Mouse (Mus musculus) midbrain, embryonic 15.5 days (tissue): Measurements from ENCODE around the gene Dusp13. TPM values are rescaled to one million over a fixed set of nuclear protein-coding genes. Genes with fewer than 3 reads are reported as not detected.

Experiments used
- ATAC-seq: fragments of 200-750 bp; cut with Nextera tagmentation; replicated peaks from 2 replicates; pipeline ENCODE4 v1.8.0; 2017; ENCODE audit warnings: moderate TSS enrichment
- H3K27ac ChIP-seq: fragments of 300-500 bp; sonication (generic); 2 replicates; pipeline ENCODE4 v1.5.1; 2015; ENCODE audit warnings: mild to moderate bottlenecking, inconsistent platforms
- H3K27me3 ChIP-seq: fragments of 300-500 bp; sonication (generic); replicated peaks from 2 replicates; pipeline ENCODE4 v1.6.1; 2015; ENCODE audit warnings: inconsistent platforms
- H3K36me3 ChIP-seq: fragments of 300-500 bp; sonication (generic); replicated peaks from 2 replicates; pipeline ENCODE4 v1.6.1; 2015; ENCODE audit warnings: inconsistent platforms
- H3K4me1 ChIP-seq: fragments of 300-500 bp; sonication (generic); 2 replicates; pipeline ENCODE4 v1.6.1; 2015; ENCODE audit warnings: inconsistent platforms
- H3K4me2 ChIP-seq: fragments of 300-500 bp; sonication (generic); 2 replicates; pipeline ENCODE4 v1.6.1; 2015; ENCODE audit warnings: inconsistent platforms, mild to moderate bottlenecking, moderate library complexity
- H3K4me3 ChIP-seq: fragments of 300-500 bp; sonication (generic); 2 replicates; pipeline ENCODE4 v1.5.1; 2015; ENCODE audit warnings: mild to moderate bottlenecking, inconsistent platforms
- H3K9ac ChIP-seq: fragments of 300-500 bp; sonication (generic); 2 replicates; pipeline ENCODE4 v1.6.1; 2015; ENCODE audit warnings: mild to moderate bottlenecking, inconsistent platforms
- H3K9me3 ChIP-seq: fragments of 300-500 bp; sonication (generic); 2 replicates; pipeline ENCODE4 v1.6.1; 2016; ENCODE audit warnings: inconsistent platforms
- WGBS: fragments of 180-500 bp; shearing (Covaris S2); methylation state at CpG from one replicate; pipeline ENCODE4 v1.1.7; 2015; ENCODE audit warnings: mixed read lengths; 5-methylcytosine and 5-hydroxymethylcytosine counted together
- polyA plus RNA-seq: library from polyadenylated mRNA; unstranded; fragments of >200 nt; fragmentation: Nextera tagmentation; extraction: Ambion mirVana; gene quantifications from 2 replicates; pipeline ENCODE4 v1.2.1, GENCODE M21; 2015

The Dusp13 gene
- polyA plus RNA-seq, 1 experiment from 2014 or later = not detected

GRCm38 (mm10) chr14:21719646-21720383 lies 31.2 kb downstream of the Dusp13 start:
- no peak for ATAC-seq
- Histone ChIP-seq H3K4me2 (no peak overlapping the region), H3K4me1 (peaks cover 6% of the 10 kb centered on the region), H3K9me3 (no peaks in the 10 kb centered on the region), H3K9ac (no peak overlapping the region), H3K27ac (no peak overlapping the region), H3K27me3 (no peaks in the 10 kb centered on the region), H3K4me3 (no peak overlapping the region), H3K36me3 (no peaks in the 10 kb centered on the region)
- WGBS = 52% methylated on average over 17 of the region's 17 CpGs

GRCm38 (mm10) chr14:21714486-21714885 lies 36.5 kb downstream of the Dusp13 start, which contains the start of gene Dupd1:
Gene Dupd1, minus strand, starts transcription at chr14:21714576.
- H3K4me1 ChIP-seq = peaks cover 2% of the 10 kb centered on the region
- H3K36me3 ChIP-seq = no peaks in the 10 kb centered on the region
- H3K4me2 ChIP-seq = no peak within 1 kb of the TSS
- 76% methylated on average over 5 of the region's 5 CpGs for WGBS
- H3K27ac ChIP-seq = no peak within 1 kb of the TSS
- no peak within 1 kb of the TSS for H3K9ac ChIP-seq
- H3K27me3 ChIP-seq = no peaks in the 10 kb centered on the region
- no peak within 1 kb of the TSS for H3K4me3 ChIP-seq
- ATAC-seq = no peak
- H3K9me3 ChIP-seq = no peaks in the 10 kb centered on the region

- WGBS = 87% methylated on average over 2 of the region's 2 CpGs
These were observed 39.8 kb downstream of the Dusp13 start for GRCm38 (mm10) chr14:21711231-21711630.

GRCm38 (mm10) chr14:21709545-21709944 lies 41.4 kb downstream of the Dusp13 start:
- Histone ChIP-seq H3K9me3 (no peaks in the 10 kb centered on the region), H3K27ac (no peak overlapping the region), H3K4me2 (no peak overlapping the region), H3K4me1 (peaks cover 5% of the 10 kb centered on the region; the same call in 1 of the 2 replicates), H3K27me3 (no peaks in the 10 kb centered on the region), H3K9ac (no peak overlapping the region), H3K36me3 (no peaks in the 10 kb centered on the region), H3K4me3 (no peak overlapping the region)
- 58% methylated on average over 2 of the region's 2 CpGs for WGBS
- no peak for ATAC-seq

More at GRCm38 (mm10) chr14:21711231-21711630, 39.8 kb downstream of the Dusp13 start:
- Histone ChIP-seq H3K27me3 (no peaks in the 10 kb centered on the region), H3K9me3 (no peaks in the 10 kb centered on the region), H3K36me3 (no peaks in the 10 kb centered on the region), H3K4me3 (no peak overlapping the region), H3K9ac (no peak overlapping the region), H3K4me2 (no peak overlapping the region), H3K4me1 (peaks cover 4% of the 10 kb centered on the region; the same call in 1 of the 2 replicates), H3K27ac (no peak overlapping the region)
- no peak for ATAC-seq

- no peak overlapping the region for H3K4me3 ChIP-seq
- WGBS = 44% methylated on average over 12 of the region's 12 CpGs
- H3K27ac ChIP-seq = peak overlapping the region; percentile 53; the same call in 1 of the 2 replicates
- peaks cover 5% of the 10 kb centered on the region; the same call in 1 of the 2 replicates for H3K4me1 ChIP-seq
- H3K9ac ChIP-seq = no peak overlapping the region
- ATAC-seq = peak; percentile 50
- no peak overlapping the region for H3K4me2 ChIP-seq
- H3K27me3 ChIP-seq = no peaks in the 10 kb centered on the region
- H3K36me3 ChIP-seq = no peaks in the 10 kb centered on the region
- no peaks in the 10 kb centered on the region for H3K9me3 ChIP-seq
These were observed 44.0 kb downstream of the Dusp13 start for GRCm38 (mm10) chr14:21706759-21707571.

GRCm38 (mm10) chr14:21705462-21705861 lies 45.5 kb downstream of the Dusp13 start:
- no peaks in the 10 kb centered on the region for H3K36me3 ChIP-seq
- H3K27me3 ChIP-seq = no peaks in the 10 kb centered on the region
- no peak overlapping the region for H3K9ac ChIP-seq
- WGBS = 92% methylated on average over 2 of the region's 2 CpGs
- peaks cover 5% of the 10 kb centered on the region; the same call in 1 of the 2 replicates for H3K4me1 ChIP-seq
- no peak overlapping the region for H3K4me2 ChIP-seq
- H3K4me3 ChIP-seq = no peak overlapping the region
- no peak for ATAC-seq
- no peak overlapping the region for H3K27ac ChIP-seq
- no peaks in the 10 kb centered on the region for H3K9me3 ChIP-seq

GRCm38 (mm10) chr14:21703255-21703654 lies 47.7 kb downstream of the Dusp13 start:
- no peaks in the 10 kb centered on the region for H3K36me3 ChIP-seq
- H3K4me3 ChIP-seq = no peak overlapping the region
- WGBS = 83% methylated on average over 5 of the region's 5 CpGs
- H3K9me3 ChIP-seq = no peaks in the 10 kb centered on the region
- no peaks in the 10 kb centered on the region for H3K27me3 ChIP-seq
- H3K4me1 ChIP-seq = peaks cover 5% of the 10 kb centered on the region; the same call in 1 of the 2 replicates
- ATAC-seq = no peak
- no peak overlapping the region for H3K4me2 ChIP-seq
- H3K27ac ChIP-seq = no peak overlapping the region
- H3K9ac ChIP-seq = no peak overlapping the region

GRCm38 (mm10) chr14:21702691-21703090 lies 48.3 kb downstream of the Dusp13 start:
- no peak overlapping the region for H3K4me2 ChIP-seq
- no peak overlapping the region for H3K4me3 ChIP-seq
- no peaks in the 10 kb centered on the region for H3K36me3 ChIP-seq
- no peaks in the 10 kb centered on the region for H3K27me3 ChIP-seq
- H3K9me3 ChIP-seq = no peaks in the 10 kb centered on the region
- H3K27ac ChIP-seq = no peak overlapping the region
- no peak for ATAC-seq
- peaks cover 5% of the 10 kb centered on the region; the same call in 1 of the 2 replicates for H3K4me1 ChIP-seq
- 90% methylated on average over 8 of the region's 8 CpGs for WGBS
- no peak overlapping the region for H3K9ac ChIP-seq

GRCm38 (mm10) chr14:21696186-21696830 lies 54.7 kb downstream of the Dusp13 start:
- 82% methylated on average over 7 of the region's 7 CpGs for WGBS
- Histone ChIP-seq H3K9me3 (no peaks in the 10 kb centered on the region), H3K27ac (no peak overlapping the region), H3K4me2 (no peak overlapping the region), H3K9ac (no peak overlapping the region), H3K4me3 (no peak overlapping the region), H3K36me3 (no peaks in the 10 kb centered on the region), H3K4me1 (no peaks in the 10 kb centered on the region), H3K27me3 (no peaks in the 10 kb centered on the region)
- no peak for ATAC-seq

- H3K36me3 ChIP-seq = no peaks in the 10 kb centered on the region
- 83% methylated on average over 6 of the region's 6 CpGs for WGBS
These were observed 56.0 kb downstream of the Dusp13 start for GRCm38 (mm10) chr14:21695020-21695419.

GRCm38 (mm10) chr14:21691070-21691469 lies 59.9 kb downstream of the Dusp13 start:
- Histone ChIP-seq H3K36me3 (no peaks in the 10 kb centered on the region), H3K9me3 (no peaks in the 10 kb centered on the region), H3K4me1 (peaks cover 8% of the 10 kb centered on the region; the same call in 1 of the 2 replicates), H3K27ac (no peak overlapping the region), H3K4me3 (no peak overlapping the region), H3K27me3 (peaks cover 12% of the 10 kb centered on the region), H3K4me2 (no peak overlapping the region), H3K9ac (no peak overlapping the region)
- WGBS = 91% methylated on average over 3 of the region's 3 CpGs
- no peak for ATAC-seq

More at GRCm38 (mm10) chr14:21695020-21695419, 56.0 kb downstream of the Dusp13 start:
- Histone ChIP-seq H3K4me3 (no peak overlapping the region), H3K4me2 (no peak overlapping the region), H3K9ac (no peak overlapping the region), H3K4me1 (no peaks in the 10 kb centered on the region), H3K9me3 (no peaks in the 10 kb centered on the region), H3K27ac (no peak overlapping the region), H3K27me3 (no peaks in the 10 kb centered on the region)
- ATAC-seq = no peak
